Mouse (Mus musculus): ENCODE data around the gene Crxos. TPM values are rescaled to one million over a fixed set of nuclear protein-coding genes. Genes with fewer than 3 reads are reported as not detected.

Gene Crxos
- polyA plus RNA-seq, 1 experiment from 2014 or later = 0.41 TPM

DNA sequence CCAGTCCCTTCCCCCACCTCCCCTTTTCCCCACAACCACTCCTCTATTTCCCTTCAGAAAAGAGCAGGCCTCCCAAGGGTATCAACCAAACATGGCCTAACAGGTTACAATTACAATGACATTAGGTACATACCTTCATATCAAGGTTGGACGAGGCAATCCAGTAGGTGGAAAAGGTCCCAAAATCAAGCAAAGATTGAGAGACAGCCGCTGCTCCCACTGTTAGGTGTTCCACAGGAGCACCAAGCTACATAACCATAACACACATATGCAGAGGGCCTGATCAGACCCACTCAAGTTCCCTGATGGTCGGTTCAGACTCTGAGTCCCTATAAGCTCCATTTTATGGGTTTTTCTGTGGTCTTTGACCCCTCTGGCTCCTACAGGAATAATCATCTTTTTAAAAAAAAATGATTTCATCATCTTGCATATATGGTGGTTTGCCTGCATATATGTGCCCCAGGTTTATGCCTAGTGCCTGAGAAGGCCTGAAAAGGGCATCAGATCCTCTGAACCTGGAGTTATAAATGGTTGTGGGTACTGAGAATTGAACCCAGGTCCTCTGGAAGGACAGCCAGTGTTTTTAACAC lies 33.8 kb downstream of the Crxos start:
- no peak overlapping the region for H3K4me3 ChIP-seq (replicated peaks; ENCODE audit: low read length)
- 81% methylated on average over 3 of the region's 3 CpGs for WGBS
- H3K4me1 ChIP-seq (replicated peaks; ENCODE audit: control insufficient read depth, insufficient read depth, low read length) = peaks cover 12% of the 10 kb centered on the region
- H3K9me3 ChIP-seq (ENCODE audit: control insufficient read depth, low read length) = no peaks in the 10 kb centered on the region
- H3K27me3 ChIP-seq (ENCODE audit: control insufficient read depth, insufficient read depth, low read length) = no peaks in the 10 kb centered on the region
- no peak for DNase-seq (ENCODE audit: low spot score)
- H3K4me2 ChIP-seq (replicated peaks) = no peak overlapping the region
- no peak for ATAC-seq (ENCODE audit: low FRiP score)
- H3K9ac ChIP-seq = no peak overlapping the region
- H3K36me3 ChIP-seq (replicated peaks; ENCODE audit: control insufficient read depth, insufficient read depth) = peaks cover 38% of the 10 kb centered on the region
- H3K27ac ChIP-seq = no peak overlapping the region

DNA sequence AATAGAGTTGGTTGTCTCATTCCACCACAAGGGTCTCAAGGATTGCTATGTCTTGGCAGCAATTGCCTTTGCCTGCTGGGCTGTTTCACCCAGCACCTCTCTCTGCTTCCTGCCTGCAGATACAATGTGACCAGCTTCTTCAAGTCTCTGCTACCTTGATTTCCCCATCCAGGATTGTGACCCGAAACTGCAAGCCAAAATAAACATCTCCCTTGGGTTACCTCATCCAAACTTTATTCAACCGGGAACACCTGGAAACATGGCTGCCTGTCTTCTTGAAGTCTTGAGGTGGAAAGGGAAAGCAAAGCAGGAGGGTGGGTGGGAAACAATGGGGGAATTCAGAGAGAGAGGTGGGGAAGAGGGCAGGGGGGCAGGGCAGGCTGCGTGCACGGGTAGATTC lies 34.6 kb downstream of the Crxos start:
- Histone ChIP-seq H3K4me3 (replicated peaks; ENCODE audit: low read length) (no peak overlapping the region), H3K36me3 (replicated peaks; ENCODE audit: control insufficient read depth, insufficient read depth) (peaks cover 38% of the 10 kb centered on the region), H3K27me3 (ENCODE audit: control insufficient read depth, insufficient read depth, low read length) (no peaks in the 10 kb centered on the region), H3K4me2 (replicated peaks) (no peak overlapping the region), H3K4me1 (replicated peaks; ENCODE audit: control insufficient read depth, insufficient read depth, low read length) (peaks cover 14% of the 10 kb centered on the region), H3K9ac (no peak overlapping the region), H3K27ac (no peak overlapping the region), H3K9me3 (ENCODE audit: control insufficient read depth, low read length) (no peaks in the 10 kb centered on the region)
- WGBS = 88% methylated on average over 4 of the region's 4 CpGs
- no peak for ATAC-seq (ENCODE audit: low FRiP score)
- DNase-seq (ENCODE audit: low spot score) = no peak

DNA sequence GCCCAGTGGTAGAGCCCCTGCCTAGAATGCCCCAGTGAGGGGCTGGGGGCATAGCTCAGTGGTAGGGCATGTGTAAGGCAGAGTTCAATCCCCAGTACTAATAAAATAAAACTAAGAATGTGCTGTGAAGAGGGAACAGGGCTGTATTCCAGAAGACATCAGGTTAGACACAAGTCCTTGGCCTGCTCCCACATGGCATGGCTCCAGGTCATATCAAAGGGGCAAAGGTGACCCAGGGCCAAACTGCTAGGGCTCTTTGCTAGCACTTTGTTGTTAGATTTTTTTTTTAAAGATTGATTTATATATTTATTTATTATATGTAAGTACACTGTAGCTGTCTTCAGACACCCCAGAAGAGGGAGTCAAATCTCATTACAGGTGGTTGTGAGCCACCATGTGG lies 36.0 kb downstream of the Crxos start:
- Histone ChIP-seq H3K36me3 (replicated peaks; ENCODE audit: control insufficient read depth, insufficient read depth) (peaks cover 38% of the 10 kb centered on the region), H3K9me3 (ENCODE audit: control insufficient read depth, low read length) (no peaks in the 10 kb centered on the region), H3K4me1 (replicated peaks; ENCODE audit: control insufficient read depth, insufficient read depth, low read length) (peaks cover 20% of the 10 kb centered on the region), H3K9ac (no peak overlapping the region), H3K4me2 (replicated peaks) (no peak overlapping the region), H3K27ac (no peak overlapping the region), H3K4me3 (replicated peaks; ENCODE audit: low read length) (no peak overlapping the region), H3K27me3 (ENCODE audit: control insufficient read depth, insufficient read depth, low read length) (no peaks in the 10 kb centered on the region)
- ATAC-seq (ENCODE audit: low FRiP score) (no peak), DNase-seq (ENCODE audit: low spot score) (no peak)

DNA sequence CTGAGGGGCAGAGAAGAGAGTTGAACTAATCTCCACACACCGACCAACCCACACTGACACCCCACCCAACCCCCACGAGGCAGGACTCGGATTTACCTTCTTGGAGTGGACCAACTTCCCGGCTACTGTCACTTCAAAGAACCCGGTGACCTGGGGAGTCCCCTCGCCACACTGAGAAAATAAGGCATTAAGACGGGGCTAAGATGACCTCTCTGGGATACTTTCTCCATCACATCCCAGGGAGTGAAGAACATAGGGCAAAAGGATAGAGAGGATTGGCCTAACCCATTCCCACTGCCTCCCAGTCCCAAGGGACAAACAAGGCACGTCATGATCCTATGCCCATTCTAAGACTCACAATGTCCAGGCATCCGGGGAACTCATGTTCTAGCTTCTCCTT lies 37.5 kb downstream of the Crxos start:
- peak overlapping the region; percentile 85 for H3K4me2 ChIP-seq (replicated peaks)
- H3K4me1 ChIP-seq (replicated peaks; ENCODE audit: control insufficient read depth, insufficient read depth, low read length) = peaks cover 20% of the 10 kb centered on the region
- H3K4me3 ChIP-seq (replicated peaks; ENCODE audit: low read length) = peak overlapping the region; percentile 77; the same call in 1 of the 2 replicates
- H3K9ac ChIP-seq = no peak overlapping the region
- H3K36me3 ChIP-seq (replicated peaks; ENCODE audit: control insufficient read depth, insufficient read depth) = peaks cover 38% of the 10 kb centered on the region
- ATAC-seq (ENCODE audit: low FRiP score) = no peak
- WGBS = 93% methylated on average over 9 of the region's 9 CpGs
- H3K27ac ChIP-seq = no peak overlapping the region
- no peaks in the 10 kb centered on the region for H3K27me3 ChIP-seq (ENCODE audit: control insufficient read depth, insufficient read depth, low read length)
- H3K9me3 ChIP-seq (ENCODE audit: control insufficient read depth, low read length) = no peaks in the 10 kb centered on the region
- no peak for DNase-seq (ENCODE audit: low spot score)

DNA sequence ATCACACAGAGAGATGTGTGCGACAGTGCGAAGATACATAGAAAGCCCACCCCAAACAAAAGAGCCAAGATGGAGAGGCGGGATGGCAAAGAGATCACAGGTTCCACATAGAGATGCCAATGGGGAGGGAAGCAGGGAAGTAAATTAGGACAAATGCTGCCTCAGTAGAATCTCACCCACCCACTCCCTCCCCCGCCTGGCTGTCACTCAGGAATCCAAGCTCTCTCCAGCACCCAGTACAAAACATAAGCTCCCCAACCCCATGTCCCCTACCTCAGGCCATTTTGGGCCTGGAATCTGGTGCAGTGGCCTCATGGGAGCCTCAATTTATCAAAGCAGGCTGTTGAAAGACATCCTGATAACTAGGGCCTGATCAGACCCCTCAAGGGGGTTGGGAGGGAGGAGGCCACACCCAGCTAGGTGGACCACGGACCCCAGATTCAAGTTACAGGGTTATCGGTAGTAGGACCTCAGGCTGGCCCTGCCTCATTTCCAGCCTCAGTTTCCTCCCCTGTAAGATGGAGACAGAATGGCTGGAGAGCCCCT lies 38.3 kb downstream of the Crxos start:
- H3K27me3 ChIP-seq (ENCODE audit: control insufficient read depth, insufficient read depth, low read length) = no peaks in the 10 kb centered on the region
- WGBS = 86% methylated on average over 6 of the region's 6 CpGs
- peak overlapping the region; percentile 85 for H3K4me2 ChIP-seq (replicated peaks)
- peak overlapping the region; percentile 77 for H3K4me3 ChIP-seq (replicated peaks; ENCODE audit: low read length)
- peaks cover 20% of the 10 kb centered on the region for H3K4me1 ChIP-seq (replicated peaks; ENCODE audit: control insufficient read depth, insufficient read depth, low read length)
- H3K9ac ChIP-seq = peak overlapping the region; percentile 87
- DNase-seq (ENCODE audit: low spot score) = no peak
- H3K9me3 ChIP-seq (ENCODE audit: control insufficient read depth, low read length) = no peaks in the 10 kb centered on the region
- no peak for ATAC-seq (ENCODE audit: low FRiP score)
- H3K36me3 ChIP-seq (replicated peaks; ENCODE audit: control insufficient read depth, insufficient read depth) = peaks cover 38% of the 10 kb centered on the region
- H3K27ac ChIP-seq = no peak overlapping the region

DNA sequence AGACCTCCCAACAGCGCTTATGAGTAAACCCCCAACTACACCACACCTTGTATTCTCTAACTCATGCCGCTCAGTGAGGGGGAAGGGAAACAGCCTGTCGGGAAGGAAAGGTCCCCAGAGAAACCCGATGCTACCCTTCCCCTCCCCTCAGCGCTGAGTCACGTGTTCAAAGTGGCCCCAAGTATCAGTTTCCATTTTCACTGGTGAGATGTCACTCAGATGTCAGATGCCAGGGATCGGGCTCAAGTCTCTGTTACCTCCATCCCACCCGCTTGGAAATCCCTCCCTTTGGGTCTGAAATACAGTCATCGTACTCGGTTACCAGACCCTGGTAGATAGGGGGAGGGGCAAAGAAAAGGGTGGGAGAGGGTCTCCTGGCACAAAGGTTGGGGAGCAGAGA lies 39.4 kb downstream of the Crxos start:
- no peaks in the 10 kb centered on the region for H3K27me3 ChIP-seq (ENCODE audit: control insufficient read depth, insufficient read depth, low read length)
- peaks cover 32% of the 10 kb centered on the region for H3K36me3 ChIP-seq (replicated peaks; ENCODE audit: control insufficient read depth, insufficient read depth)
- 1% methylated on average over 10 of the region's 10 CpGs for WGBS
- peak overlapping the region; percentile 91 for H3K27ac ChIP-seq
- DNase-seq (ENCODE audit: low spot score) = peak; percentile 64
- peak overlapping the region; percentile 85 for H3K4me2 ChIP-seq (replicated peaks)
- H3K9ac ChIP-seq = peak overlapping the region; percentile 87
- H3K9me3 ChIP-seq (ENCODE audit: control insufficient read depth, low read length) = no peaks in the 10 kb centered on the region
- H3K4me3 ChIP-seq (replicated peaks; ENCODE audit: low read length) = peak overlapping the region; percentile 77
- H3K4me1 ChIP-seq (replicated peaks; ENCODE audit: control insufficient read depth, insufficient read depth, low read length) = peaks cover 20% of the 10 kb centered on the region
- peak; percentile 44; the same call in 1 of the 2 replicates for ATAC-seq (ENCODE audit: low FRiP score)

DNA sequence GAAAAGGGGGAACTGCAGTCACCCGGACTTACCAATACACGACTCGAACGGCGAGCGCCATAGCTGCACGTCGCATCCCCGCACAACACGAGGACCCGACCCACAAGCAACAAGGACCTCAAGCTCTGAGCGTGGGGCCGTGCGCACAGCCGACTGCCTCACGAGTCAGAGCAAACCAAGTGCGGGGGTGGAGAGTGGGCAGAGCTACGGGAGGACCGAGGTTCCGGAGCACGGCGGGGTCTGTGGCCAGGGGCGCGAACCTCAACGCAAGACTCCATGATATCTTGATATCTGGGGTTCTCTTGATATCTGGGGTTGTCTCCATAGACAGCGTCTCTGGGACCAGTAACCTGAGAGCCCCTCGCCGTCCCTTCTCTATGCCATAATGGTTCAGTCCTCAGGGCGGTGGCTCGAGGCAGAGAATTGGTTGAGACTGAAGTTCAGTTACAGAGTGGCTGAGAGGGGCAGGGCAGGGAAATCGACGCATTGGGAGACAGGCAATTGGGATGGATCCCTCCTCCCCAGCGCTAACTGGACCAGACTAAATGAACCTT lies 39.9 kb downstream of the Crxos start, which contains the start of gene Selenow:
Gene Selenow (minus strand): TSS at position 183 of the 554 bp plus-strand sequence.
- WGBS = 0% methylated on average over 33 of the region's 33 CpGs
- ATAC-seq (ENCODE audit: low FRiP score) (peak; percentile 94), DNase-seq (ENCODE audit: low spot score) (peak; percentile 92)
- H3K4me2 ChIP-seq (replicated peaks) = peak within 1 kb of the TSS; percentile 85
- H3K27ac ChIP-seq = peak within 1 kb of the TSS; percentile 91
- peaks cover 27% of the 10 kb centered on the region for H3K36me3 ChIP-seq (replicated peaks; ENCODE audit: control insufficient read depth, insufficient read depth)
- H3K9ac ChIP-seq = peak within 1 kb of the TSS; percentile 87
- H3K4me1 ChIP-seq (replicated peaks; ENCODE audit: control insufficient read depth, insufficient read depth, low read length) = peaks cover 20% of the 10 kb centered on the region
- no peaks in the 10 kb centered on the region for H3K9me3 ChIP-seq (ENCODE audit: control insufficient read depth, low read length)
- peak within 1 kb of the TSS; percentile 77 for H3K4me3 ChIP-seq (replicated peaks; ENCODE audit: low read length)
- H3K27me3 ChIP-seq (ENCODE audit: control insufficient read depth, insufficient read depth, low read length) = no peaks in the 10 kb centered on the region

DNA sequence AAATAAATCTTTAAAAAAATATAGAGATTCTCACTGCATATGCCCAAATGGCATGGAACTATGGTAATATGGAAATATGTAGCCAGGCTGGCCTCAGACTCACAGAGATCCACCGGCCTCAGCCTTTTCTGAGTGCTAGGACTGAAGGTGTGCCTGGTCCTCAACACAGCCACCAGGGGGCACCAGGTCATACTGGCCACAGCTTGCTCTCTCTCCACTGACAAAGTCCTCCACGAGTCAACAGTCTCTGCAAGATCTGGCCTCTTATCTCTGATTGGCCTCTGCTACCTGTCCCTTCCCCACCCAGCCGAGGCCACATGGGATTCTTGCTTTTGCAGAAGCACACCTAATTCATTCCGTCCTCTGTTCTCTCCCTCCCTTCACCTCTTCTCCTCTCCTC lies 47.5 kb downstream of the Crxos start:
- H3K36me3 ChIP-seq (replicated peaks; ENCODE audit: control insufficient read depth, insufficient read depth) = no peaks in the 10 kb centered on the region
- ATAC-seq (ENCODE audit: low FRiP score) = no peak
- no peaks in the 10 kb centered on the region for H3K4me1 ChIP-seq (replicated peaks; ENCODE audit: control insufficient read depth, insufficient read depth, low read length)
- H3K4me2 ChIP-seq (replicated peaks) = no peak overlapping the region
- H3K4me3 ChIP-seq (replicated peaks; ENCODE audit: low read length) = no peak overlapping the region
- no peak overlapping the region for H3K9ac ChIP-seq
- 44% methylated on average over 4 of the region's 4 CpGs for WGBS
- no peaks in the 10 kb centered on the region for H3K27me3 ChIP-seq (ENCODE audit: control insufficient read depth, insufficient read depth, low read length)
- DNase-seq (ENCODE audit: low spot score) = no peak
- H3K9me3 ChIP-seq (ENCODE audit: control insufficient read depth, low read length) = no peaks in the 10 kb centered on the region
- no peak overlapping the region for H3K27ac ChIP-seq

DNA sequence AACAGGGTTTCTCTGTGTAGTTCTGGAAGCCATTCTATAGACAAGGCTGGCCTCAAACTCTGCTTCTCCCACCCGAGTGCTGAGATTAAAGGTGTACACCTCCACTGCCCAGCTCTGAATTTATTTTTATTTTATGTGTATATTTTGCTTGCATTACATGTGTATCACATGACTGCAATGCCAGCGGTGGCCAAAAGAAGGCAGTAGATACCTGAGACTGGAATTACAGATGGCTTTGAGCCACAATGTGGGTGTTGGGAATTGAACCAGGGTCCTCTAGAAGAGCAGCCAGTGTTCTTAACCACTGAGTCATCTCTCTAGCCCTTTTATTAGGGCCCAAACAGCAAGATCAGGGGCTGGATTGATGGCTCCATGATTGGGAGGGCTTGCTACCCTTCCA lies 48.1 kb downstream of the Crxos start:
- Histone ChIP-seq H3K4me1 (replicated peaks; ENCODE audit: control insufficient read depth, insufficient read depth, low read length) (no peaks in the 10 kb centered on the region), H3K9me3 (ENCODE audit: control insufficient read depth, low read length) (no peaks in the 10 kb centered on the region), H3K9ac (no peak overlapping the region), H3K4me2 (replicated peaks) (no peak overlapping the region), H3K4me3 (replicated peaks; ENCODE audit: low read length) (no peak overlapping the region), H3K36me3 (replicated peaks; ENCODE audit: control insufficient read depth, insufficient read depth) (peaks cover 4% of the 10 kb centered on the region; the same call in 1 of the 2 replicates), H3K27me3 (ENCODE audit: control insufficient read depth, insufficient read depth, low read length) (no peaks in the 10 kb centered on the region), H3K27ac (no peak overlapping the region)
- 57% methylated on average over 2 of the region's 2 CpGs for WGBS
- no peak for ATAC-seq (ENCODE audit: low FRiP score)
- DNase-seq (ENCODE audit: low spot score) = no peak
